Mouse (Mus musculus) forebrain, embryonic 11.5 days (tissue): Measurements from ENCODE around the gene Sqstm1. TPM values are rescaled to one million over a fixed set of nuclear protein-coding genes. Genes with fewer than 3 reads are reported as not detected.

ENCODE experiments used
- ATAC-seq: fragments of 200-750 bp; cut with Nextera tagmentation; replicated peaks from 2 replicates; pipeline ENCODE4 v1.8.0; 2017; ENCODE audit warnings: moderate TSS enrichment; ENCODE audit not compliant: low FRiP score
- DNase-seq: peaks from one replicate; pipeline ENCODE4 v3.0.0-alpha.2; 2017; ENCODE audit warnings: low spot score
- H3K27ac ChIP-seq: fragments of 300-500 bp; sonication (generic); 2 replicates; pipeline ENCODE4 v1.5.1; 2014; ENCODE audit warnings: low read depth, low read length
- H3K27me3 ChIP-seq: fragments of 300-500 bp; sonication (generic); 2 replicates; pipeline ENCODE4 v1.6.1; 2014; ENCODE audit warnings: mild to moderate bottlenecking, low read length, mixed read lengths; ENCODE audit not compliant: control insufficient read depth, insufficient read depth
- H3K36me3 ChIP-seq: fragments of 300-500 bp; sonication (generic); 2 replicates; pipeline ENCODE4 v1.6.1; 2014; ENCODE audit warnings: mild to moderate bottlenecking, low read length, moderate library complexity, mixed read lengths; ENCODE audit not compliant: control insufficient read depth, insufficient read depth
- H3K4me1 ChIP-seq: fragments of 300-500 bp; sonication (generic); replicated peaks from 2 replicates; pipeline ENCODE4 v1.6.1; 2014; ENCODE audit warnings: low read length, mixed read lengths; ENCODE audit not compliant: control insufficient read depth, insufficient read depth
- H3K4me2 ChIP-seq: fragments of 300-500 bp; sonication (generic); 2 replicates; pipeline ENCODE4 v1.6.1; 2014; ENCODE audit warnings: low read depth, mild to moderate bottlenecking, low read length, moderate library complexity, mixed read lengths; ENCODE audit not compliant: severe bottlenecking
- H3K4me3 ChIP-seq: fragments of 300-500 bp; sonication (generic); 2 replicates; pipeline ENCODE4 v1.5.1; 2014; ENCODE audit warnings: low read depth, low read length
- H3K9ac ChIP-seq: fragments of 300-500 bp; sonication (generic); 2 replicates; pipeline ENCODE4 v1.6.1; 2014; ENCODE audit warnings: low read length
- H3K9me3 ChIP-seq: fragments of 300-500 bp; sonication (generic); 2 replicates; pipeline ENCODE4 v1.6.1; 2016; ENCODE audit warnings: low read length, mixed read lengths; ENCODE audit not compliant: control insufficient read depth
- WGBS: fragments of 180-500 bp; shearing (Covaris S2); extraction: QIAGEN DNeasy Blood & Tissue Kit; methylation state at CpG from one replicate; pipeline ENCODE4 v1.1.7; 2014; 5-methylcytosine and 5-hydroxymethylcytosine counted together
- polyA plus RNA-seq: library from polyadenylated mRNA; unstranded; fragments of >200 nt; fragmentation: Nextera tagmentation; extraction: Ambion mirVana; gene quantifications from 2 replicates; pipeline ENCODE4 v1.2.1, GENCODE M21; 2014

Sqstm1 gene
- polyA plus RNA-seq, 1 experiment from 2014 or later: 148 TPM

DNA sequence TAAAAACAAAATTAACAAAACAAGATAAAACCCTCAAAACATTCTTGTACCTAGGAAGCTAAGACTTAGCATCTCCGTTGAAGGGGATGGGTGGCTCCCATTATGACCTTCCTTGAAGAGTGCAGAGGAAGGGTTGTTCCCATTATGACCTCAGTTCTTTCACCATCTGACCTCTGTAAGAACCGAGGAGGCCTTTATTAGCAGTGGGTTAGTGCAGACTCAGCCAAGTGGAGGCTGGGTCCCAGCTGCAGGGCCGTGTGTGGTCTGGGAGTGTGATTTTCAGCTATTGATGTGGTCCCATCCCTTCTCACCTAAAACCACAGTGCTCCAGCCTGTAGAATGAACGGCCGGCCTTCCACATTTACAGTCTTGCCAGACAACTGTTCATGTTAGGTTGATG, 34.6 kb upstream of the Sqstm1 start:
- DNase-seq (no peak), ATAC-seq (no peak)
- no peak overlapping the region for H3K27ac ChIP-seq
- H3K9ac ChIP-seq: no peak overlapping the region
- H3K4me2 ChIP-seq: no peak overlapping the region
- H3K9me3 ChIP-seq: no peaks in the 10 kb centered on the region
- no peaks in the 10 kb centered on the region for H3K36me3 ChIP-seq
- no peaks in the 10 kb centered on the region for H3K4me1 ChIP-seq
- 73% methylated on average over 5 of the region's 5 CpGs for WGBS
- no peaks in the 10 kb centered on the region for H3K27me3 ChIP-seq
- H3K4me3 ChIP-seq: no peak overlapping the region

GRCm38 (mm10) chr11:50243926-50244325, 33.3 kb upstream of the Sqstm1 start:
- Histone ChIP-seq H3K27me3 (0 out of 2 replicates have a peak, but pooled peaks cover 2% of the 10 kb centered on the region), H3K9ac (no peak overlapping the region), H3K4me1 (no peaks in the 10 kb centered on the region), H3K27ac (no peak overlapping the region), H3K9me3 (no peaks in the 10 kb centered on the region), H3K4me3 (no peak overlapping the region), H3K36me3 (no peaks in the 10 kb centered on the region), H3K4me2 (no peak overlapping the region)
- WGBS: 85% methylated on average over 6 of the region's 6 CpGs
- ATAC-seq (no peak), DNase-seq (no peak)

DNA sequence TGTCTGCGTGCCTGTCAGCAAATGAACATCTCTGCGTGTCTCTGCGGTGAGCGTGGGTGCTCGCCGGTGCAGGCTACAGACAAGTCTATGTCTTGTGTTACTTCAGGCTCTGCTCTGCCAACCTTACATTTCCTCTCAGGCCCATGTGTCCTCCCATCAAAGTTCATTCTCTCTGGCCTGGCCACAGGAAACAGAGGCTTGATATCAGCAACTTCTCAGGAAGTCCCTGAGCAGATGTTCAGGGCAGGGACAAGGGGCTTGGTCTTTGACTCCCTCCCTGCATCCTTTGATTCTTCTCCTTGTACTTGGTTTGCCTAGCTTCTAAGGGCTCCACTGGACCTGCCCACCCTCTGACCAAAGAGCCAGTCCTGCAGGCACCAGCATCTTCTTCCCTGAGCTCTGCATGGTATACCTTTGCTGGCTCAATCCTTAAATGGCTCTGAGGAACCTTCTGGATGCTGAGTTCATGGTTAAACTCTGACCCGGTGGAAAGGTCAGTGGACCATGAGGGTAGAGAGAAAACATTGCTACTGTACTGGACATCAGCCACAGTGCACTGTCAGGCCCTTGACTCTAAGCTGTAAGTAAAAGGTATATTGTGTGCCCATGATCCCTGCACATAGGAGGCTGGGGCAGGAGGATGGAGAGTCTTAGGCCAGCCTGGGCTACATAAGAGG, 29.7 kb upstream of the Sqstm1 start:
- H3K9me3 ChIP-seq: no peaks in the 10 kb centered on the region
- no peak overlapping the region for H3K9ac ChIP-seq
- WGBS: 94% methylated on average over 7 of the region's 7 CpGs
- H3K4me2 ChIP-seq: no peak overlapping the region
- DNase-seq: no peak
- peaks cover 19% of the 10 kb centered on the region for H3K27me3 ChIP-seq
- H3K36me3 ChIP-seq: no peaks in the 10 kb centered on the region
- no peak for ATAC-seq
- H3K4me1 ChIP-seq: peaks cover 2% of the 10 kb centered on the region; the same call in 1 of the 2 replicates
- no peak overlapping the region for H3K27ac ChIP-seq
- H3K4me3 ChIP-seq: no peak overlapping the region

- ATAC-seq: no peak
- H3K4me2 ChIP-seq: no peak overlapping the region
- H3K4me3 ChIP-seq: no peak overlapping the region
- H3K9me3 ChIP-seq: no peaks in the 10 kb centered on the region
- no peak overlapping the region for H3K9ac ChIP-seq
- 90% methylated on average over 9 of the region's 9 CpGs for WGBS
- no peak for DNase-seq
- peaks cover 19% of the 10 kb centered on the region for H3K27me3 ChIP-seq
- no peak overlapping the region for H3K27ac ChIP-seq
- H3K36me3 ChIP-seq: peaks cover 2% of the 10 kb centered on the region; the same call in 1 of the 2 replicates
- H3K4me1 ChIP-seq: peaks cover 2% of the 10 kb centered on the region; the same call in 1 of the 2 replicates
These were observed 28.5 kb upstream of the Sqstm1 start for GRCm38 (mm10) chr11:50238821-50239791.

DNA sequence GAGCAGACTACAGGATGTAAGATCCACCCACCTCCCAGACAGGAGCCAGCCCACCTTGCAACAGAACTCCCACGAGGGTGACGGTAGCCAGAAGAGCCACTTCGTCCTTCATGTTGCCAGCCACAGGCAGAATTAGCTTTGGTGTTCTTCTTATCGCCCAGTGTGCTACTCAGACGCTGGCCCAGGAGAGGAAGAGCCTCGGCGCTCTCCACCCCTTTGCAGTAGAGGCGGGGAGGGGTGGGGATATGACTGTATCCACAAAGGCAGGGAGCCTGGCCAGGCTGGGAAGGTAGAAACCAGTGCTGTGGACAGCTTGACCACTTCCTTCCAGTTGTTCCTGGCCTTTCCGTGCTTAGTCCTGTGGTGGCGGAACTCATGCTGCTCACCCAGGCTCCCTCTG, 27.7 kb upstream of the Sqstm1 start, which contains the start of gene Ltc4s:
Gene Ltc4s, minus strand, starts transcription at position 293 of the 400 bp plus-strand sequence.
- Histone ChIP-seq H3K9ac (no peak within 1 kb of the TSS), H3K4me1 (peaks cover 2% of the 10 kb centered on the region; the same call in 1 of the 2 replicates), H3K27me3 (peaks cover 19% of the 10 kb centered on the region), H3K36me3 (peaks cover 2% of the 10 kb centered on the region; the same call in 1 of the 2 replicates), H3K27ac (no peak within 1 kb of the TSS), H3K4me3 (peak within 1 kb of the TSS; percentile 60), H3K9me3 (no peaks in the 10 kb centered on the region), H3K4me2 (peak within 1 kb of the TSS; percentile 96)
- ATAC-seq (no peak), DNase-seq (no peak)
- WGBS: 52% methylated on average over 10 of the region's 10 CpGs

DNA sequence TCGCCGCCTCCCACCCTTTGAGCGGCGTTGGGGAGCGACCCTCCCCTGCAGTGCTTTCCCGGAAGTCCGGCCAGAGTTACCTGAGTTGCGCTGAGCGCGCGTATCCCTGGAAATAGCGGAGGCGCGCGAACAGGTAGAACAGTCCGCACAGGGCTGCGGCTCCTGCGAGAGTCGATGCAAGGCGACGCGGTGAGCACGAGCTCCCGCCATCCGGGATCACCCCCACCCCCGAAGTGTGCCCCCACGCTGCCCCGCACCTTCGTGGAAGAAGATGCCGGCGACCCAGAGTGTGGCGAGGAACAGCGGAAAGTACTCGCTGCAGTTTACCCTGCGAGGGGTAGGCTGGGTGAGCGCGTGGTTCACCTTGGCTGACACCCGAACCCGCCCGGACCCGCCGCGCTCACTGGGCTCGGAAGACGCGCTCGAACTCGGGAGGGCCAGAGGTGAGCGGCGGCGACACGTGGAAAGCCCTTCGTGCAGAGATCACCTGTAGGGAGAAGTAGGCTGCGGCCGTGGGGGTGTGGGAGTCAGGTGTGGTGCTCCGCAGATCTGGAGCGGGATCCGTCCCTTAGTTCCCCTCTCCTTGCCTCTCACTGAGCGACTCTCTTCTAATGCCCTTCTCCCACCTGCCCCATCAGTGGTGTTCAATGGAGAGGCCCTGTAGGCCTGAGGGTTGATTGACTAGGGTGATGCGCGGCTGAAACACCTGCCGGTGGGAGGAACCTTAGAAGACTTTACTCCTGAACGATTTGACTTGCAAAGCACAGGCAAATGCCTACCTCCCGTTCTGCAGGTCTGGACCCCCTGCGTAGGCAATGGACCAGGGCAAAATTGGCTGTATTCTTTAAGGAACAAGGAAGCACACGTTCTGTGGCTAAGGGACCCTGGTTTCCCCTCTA, 26.6 kb upstream of the Sqstm1 start:
- Histone ChIP-seq H3K4me2 (peak overlapping the region; percentile 96), H3K9ac (peak overlapping the region; percentile 58), H3K36me3 (peaks cover 5% of the 10 kb centered on the region; the same call in 1 of the 2 replicates), H3K9me3 (no peaks in the 10 kb centered on the region), H3K4me1 (peaks cover 2% of the 10 kb centered on the region; the same call in 1 of the 2 replicates), H3K27me3 (peaks cover 19% of the 10 kb centered on the region), H3K27ac (no peak overlapping the region), H3K4me3 (peak overlapping the region; percentile 60)
- WGBS: 2% methylated on average over 65 of the region's 66 CpGs
- peak; percentile 63 for DNase-seq
- 0 out of 2 replicates have a peak, but pooled peaks have one; percentile 11 for ATAC-seq

- peaks cover 2% of the 10 kb centered on the region; the same call in 1 of the 2 replicates for H3K4me1 ChIP-seq
- peak overlapping the region; percentile 58 for H3K9ac ChIP-seq
- H3K4me3 ChIP-seq: peak overlapping the region; percentile 60
- peak; percentile 93 for DNase-seq
- WGBS: under 1% methylated on average over 24 of the region's 27 CpGs
- H3K27ac ChIP-seq: no peak overlapping the region
- H3K4me2 ChIP-seq: peak overlapping the region; percentile 96
- H3K36me3 ChIP-seq: peaks cover 5% of the 10 kb centered on the region; the same call in 1 of the 2 replicates
- ATAC-seq: peak; percentile 92
- peaks cover 19% of the 10 kb centered on the region for H3K27me3 ChIP-seq
- no peaks in the 10 kb centered on the region for H3K9me3 ChIP-seq
These were observed 25.9 kb upstream of the Sqstm1 start for GRCm38 (mm10) chr11:50236540-50236936.
